Mouse (Mus musculus) ovary, adult 18-20 months (tissue): ENCODE measurements around the gene Iglon5.

Experiments used
- DNase-seq: peaks from one replicate; pipeline ENCODE4 v3.0.0; 2022; ENCODE audit warnings: low spot score, mixed read lengths

The Iglon5 gene

DNA sequence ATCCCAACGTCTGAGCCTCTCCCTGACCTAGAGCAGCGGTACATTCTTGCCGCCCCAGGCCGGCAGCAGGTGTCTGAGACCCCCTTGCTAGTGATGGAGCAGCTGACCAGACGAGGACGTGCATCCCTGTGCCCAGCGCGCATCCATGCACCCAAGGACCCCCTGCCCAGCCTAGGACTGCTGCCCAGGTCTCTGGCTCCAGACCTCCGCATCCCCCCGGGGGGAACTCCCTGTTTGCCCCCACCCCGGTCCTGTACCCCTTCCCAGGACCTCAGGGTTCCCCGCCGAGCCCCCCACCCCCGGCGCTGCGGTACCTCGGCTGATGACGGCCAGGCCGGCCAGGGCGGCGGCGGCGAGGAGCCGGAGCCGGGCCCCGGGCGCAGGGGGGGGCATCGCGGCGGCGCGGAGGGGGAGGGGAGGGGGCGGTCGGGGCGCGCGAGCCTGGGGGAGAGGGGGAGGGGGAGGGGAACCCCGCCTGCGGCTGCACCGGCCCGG lies at the start of gene Iglon5:
Iglon5 (minus strand) TSS at position 445 of the 495 bp plus-strand sequence.
- no peak for DNase-seq

DNA sequence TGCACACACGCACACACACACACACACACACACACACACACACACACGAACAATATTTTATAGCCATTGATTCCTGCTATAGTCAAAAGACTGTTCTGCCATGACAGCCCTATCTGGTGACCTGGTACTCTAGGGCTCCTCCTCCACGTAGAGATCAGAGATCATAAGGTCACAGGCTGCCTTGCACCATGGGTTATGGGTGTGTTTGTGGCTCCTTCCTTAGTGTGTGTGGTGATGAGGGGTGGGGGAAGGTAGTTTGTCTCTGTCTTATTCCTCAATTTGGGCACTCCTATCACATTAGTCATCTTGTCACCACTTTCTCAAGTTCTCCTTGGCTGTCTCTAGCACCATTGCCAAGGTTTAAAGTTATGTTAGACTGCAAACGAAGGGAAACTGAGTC lies 48.6 kb upstream of the Iglon5 start:
- DNase-seq = no peak

DNA sequence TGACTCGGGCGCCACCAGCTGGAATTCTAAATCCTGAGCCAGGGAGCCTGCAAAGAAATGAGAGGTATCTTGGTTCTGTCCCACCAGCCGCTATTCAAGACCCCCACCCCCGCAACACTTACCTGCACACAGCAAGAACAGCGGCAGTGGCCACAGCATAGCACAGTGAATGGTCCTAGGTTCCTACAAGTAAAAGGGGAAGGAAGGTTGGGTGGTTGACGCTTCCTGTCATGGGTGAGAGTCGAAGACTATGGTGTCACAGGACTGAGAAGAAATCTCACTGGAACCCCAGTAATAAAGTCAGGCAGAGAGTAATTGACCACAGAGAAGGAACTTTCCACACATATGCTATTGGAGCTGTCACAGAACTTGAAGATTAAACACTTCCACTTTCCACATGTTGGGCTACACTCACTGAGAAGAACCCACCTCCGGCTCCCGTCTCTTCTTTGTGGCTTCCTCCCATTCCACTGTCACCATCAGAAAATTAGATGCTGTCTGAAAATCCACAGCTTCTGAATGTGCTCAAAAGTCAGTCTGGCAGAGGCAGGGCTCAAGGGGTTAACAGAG lies 43.1 kb upstream of the Iglon5 start:
- no peak for DNase-seq

DNA sequence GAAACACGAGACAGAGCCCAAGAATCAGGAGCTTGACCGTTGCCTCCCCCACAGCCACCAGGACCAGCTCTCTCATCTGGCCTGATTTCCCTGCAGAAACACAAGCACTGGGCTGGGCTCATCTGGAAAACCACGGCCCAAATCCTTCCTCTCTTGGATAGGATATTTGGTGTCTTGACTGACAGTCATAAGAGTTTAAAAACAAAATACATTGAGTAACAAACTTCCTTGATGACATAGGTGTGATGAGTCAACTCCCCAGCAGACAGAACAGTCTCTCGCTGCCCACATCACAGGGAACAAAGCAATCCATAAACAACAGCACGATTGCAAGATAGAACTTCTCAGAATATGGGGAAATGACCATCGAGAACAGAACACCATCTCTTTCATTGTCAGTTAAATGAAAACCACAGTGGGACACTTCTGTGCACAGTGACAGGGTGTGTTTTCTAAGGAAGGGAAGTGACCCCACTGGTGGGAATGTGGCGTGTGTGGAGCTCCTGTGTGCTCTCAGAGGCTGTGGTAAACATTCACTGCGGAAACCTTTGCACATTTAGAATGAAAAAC lies 40.4 kb upstream of the Iglon5 start:
- DNase-seq = no peak

DNA sequence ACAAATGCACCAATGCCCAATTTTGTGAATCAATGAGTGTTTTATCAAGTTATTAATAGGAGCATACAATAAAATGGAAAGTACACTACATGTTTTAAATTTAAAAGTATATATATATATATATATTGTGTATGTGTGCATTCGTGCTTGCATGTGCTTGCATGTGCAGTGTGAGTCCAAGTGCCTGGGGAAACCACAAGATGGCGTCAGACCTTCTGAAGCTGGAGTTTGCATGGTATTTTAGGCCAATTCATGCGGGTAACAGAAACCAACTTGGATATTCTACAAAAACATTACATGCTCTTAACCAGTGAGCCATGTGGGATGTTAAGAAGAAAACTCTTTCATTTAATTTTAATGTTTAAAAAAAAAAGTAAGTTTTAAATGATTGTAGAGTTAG lies 35.4 kb upstream of the Iglon5 start:
- DNase-seq = no peak

DNA sequence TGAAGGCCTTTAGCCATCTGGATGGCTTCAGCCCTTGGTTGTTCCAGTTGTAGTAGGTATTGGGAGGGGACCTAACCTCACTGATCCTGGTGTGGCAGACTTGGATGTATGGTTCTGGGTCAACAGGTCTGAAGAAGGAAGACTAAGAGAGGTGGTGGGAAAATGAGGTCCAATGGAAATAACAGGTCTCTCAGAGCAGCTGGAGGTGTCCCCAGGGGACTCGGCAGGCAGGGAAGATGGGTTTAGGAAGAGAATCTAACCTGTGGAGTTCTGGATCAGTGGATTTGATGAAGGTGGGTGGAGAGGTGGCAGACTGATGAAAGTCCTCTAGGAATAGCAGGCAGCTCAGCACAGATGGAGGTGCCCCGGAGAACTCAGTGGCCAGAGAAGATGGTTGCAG lies 32.9 kb upstream of the Iglon5 start:
- DNase-seq = no peak

DNA sequence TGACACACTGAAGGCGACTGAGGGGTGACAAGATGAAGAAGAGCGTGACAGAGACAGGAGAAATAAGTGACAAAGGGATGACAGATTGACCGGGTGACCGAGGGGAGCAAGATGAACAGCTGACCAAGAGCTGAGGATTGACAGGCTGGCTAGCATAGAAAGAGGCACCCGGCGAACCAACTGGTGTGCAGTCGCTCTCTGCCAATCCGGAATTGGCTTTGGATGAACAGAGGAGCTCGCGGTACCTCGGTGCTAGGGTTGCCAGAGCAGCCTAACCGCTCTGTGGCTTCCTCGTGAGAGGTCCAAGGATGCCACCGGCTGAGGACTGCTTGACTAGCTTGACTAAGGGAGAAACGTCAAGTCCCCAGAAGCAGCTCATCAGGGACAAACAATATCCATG lies 28.5 kb upstream of the Iglon5 start:
- no peak for DNase-seq

DNA sequence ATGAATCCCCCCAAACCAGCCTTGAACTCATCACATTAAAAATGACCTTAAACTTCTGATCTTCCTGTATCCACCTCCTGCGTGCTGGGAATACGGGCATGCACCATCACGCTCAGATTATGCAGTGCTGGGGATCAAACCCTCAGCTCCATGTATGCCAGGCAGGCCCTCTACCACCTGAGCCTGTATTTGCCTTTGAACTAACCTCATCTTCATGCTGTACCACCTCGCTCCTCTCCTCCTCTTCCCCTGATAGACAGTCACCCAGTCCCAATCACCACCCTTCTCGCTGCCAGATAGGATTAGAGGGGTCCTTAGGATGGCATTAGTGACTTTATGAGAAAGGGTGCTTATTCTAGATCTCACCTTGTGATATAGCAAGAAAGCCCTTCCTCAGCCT lies 25.2 kb upstream of the Iglon5 start:
- no peak for DNase-seq

DNA sequence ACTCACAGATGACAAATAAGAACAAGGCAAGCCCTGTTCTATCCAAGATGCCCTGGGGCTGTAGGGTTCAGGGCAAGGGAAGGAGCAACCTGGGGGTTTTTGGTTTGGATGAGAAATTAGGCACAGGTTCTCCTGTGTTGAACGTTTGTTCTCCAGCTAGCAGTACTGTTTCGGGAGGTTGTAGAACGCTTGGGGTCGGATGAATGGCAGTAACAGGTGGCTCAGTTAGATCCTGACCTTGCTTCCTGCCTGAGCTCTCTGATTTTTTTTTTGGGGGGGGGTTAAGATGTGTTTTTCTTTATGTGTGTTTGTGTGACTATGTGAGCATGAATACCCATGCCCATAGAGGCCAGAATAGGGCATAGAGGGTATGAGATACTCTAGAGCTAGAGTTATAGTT lies 22.6 kb upstream of the Iglon5 start:
- DNase-seq = no peak

DNA sequence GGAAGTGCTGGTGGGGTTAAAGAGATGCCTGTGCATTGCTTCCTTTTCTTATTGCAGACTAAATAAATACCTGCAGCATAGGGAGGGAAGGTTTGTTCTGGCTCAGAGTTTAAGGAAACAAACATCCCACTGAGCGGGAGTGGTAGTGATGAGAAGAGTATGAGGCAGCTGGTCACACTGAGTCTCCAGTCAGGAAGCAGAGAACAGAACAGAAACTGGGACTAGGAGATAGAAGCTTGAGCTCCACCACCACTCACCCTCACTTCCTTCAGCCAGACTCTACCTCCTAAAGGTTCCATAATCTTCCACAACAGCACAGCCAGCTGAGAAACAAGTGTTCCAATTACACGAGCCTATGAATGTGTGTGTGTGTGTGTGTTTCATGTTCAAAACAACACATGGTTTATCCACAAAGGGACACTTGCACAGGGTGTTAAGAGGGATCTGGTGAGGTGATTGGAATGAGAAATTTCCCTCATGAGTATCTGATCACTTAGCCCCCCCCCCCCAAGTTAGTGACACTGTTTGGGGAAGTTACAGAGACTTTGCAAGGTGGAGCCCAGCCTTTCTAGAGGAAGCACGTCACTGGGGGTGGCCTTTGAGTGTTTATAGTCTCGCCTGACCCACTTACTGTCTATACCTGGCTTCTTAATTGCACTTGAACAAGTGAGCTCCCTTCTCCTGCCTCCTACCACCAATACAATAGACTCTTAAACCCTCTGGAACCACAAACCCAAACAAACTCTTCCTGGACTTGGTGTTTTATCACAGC lies 22.0 kb upstream of the Iglon5 start:
- DNase-seq = no peak

DNA sequence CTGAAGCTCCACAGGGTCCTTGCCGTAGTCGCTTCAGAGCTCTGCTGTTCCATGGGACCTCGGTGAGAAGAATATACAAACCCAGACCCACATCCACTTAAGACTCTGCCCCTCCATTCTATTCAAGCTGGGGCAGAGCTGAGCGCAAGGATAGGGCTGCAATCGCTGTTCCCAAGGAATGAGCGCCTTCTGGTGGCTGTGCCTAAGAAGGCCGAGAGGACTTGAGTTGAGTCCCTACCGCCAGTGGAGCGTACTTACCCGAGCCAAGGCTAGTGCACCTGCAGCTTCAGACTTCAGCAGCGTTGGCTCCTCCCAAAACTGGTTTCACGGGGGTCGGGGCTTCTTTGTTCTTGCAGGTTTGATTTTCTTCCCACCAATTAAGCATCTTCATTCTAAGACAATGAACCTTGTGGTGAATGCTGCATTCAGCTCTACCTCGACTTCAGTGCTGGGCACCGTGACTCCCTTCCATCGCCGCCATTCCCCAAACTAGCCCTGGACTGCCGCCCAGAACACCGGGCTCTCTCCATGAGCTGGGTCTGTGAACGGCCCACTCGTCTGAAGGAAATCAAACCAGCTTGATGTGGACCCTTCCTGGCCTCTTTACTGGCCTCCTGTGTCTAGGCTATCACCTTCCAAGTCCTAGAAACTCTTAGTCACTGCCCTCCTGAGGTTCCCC lies 5.6 kb upstream of the Iglon5 start:
- no peak for DNase-seq

DNA sequence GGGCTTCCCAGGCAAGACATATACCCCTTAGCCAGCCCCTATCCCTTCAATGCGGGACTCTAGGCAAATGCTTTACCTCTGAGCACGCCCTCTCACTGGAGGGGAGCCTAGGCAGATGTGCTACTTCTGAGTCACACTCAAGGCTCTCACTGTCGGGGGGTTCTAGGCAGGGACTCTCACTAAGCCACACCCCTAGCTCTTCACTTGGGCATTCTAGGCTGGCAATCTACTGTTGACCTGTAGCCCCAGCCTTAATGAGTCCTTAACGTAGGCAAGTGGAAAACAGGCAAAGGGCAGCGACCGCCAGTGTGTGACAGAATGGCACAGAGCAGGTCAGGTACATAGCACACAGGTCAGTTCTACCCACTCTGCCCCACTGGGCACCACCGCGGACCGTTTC lies 986 bp upstream of the Iglon5 start:
- no peak for DNase-seq

DNA sequence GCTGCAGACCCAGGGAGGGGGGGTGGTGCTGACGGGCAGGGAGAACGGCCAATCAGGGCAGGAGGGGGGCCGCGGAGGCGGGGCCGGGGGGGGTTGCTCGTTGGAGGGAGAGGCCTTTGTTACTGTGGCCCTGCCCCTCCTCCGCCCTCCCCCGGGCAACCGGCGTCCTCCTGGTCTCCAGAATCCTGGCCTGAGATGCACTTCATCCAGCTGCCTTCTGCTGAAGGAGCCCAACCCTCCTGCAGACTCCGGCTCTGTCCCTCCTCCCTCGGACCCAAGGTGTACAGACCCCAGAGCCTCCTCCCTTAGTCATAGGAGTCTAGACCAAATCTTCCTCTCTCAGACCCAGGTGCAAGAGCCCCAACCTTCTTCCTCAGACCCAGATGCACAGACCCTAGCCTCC lies 308 bp upstream of the Iglon5 start:
- no peak for DNase-seq

DNA sequence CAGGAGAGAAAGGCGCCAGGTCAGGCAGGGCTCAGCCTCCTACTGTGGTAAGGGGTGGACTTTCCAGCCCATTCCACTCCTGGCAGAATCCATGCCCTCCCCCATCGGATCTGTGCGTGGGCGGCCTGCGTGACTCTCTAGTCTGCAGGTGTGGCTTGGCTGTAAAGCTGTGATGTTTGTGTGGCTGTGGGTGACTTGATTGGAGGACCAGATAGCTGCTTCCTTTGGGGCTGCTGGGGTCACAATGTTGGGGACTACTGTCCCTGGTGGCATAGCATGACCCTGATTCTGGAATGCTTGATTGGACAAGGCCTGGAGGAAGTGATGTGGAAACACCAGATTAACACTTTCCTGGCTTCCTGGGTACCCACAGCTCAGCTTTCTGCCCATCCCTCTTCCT lies 1.2 kb downstream of the Iglon5 start:
- no peak for DNase-seq

DNA sequence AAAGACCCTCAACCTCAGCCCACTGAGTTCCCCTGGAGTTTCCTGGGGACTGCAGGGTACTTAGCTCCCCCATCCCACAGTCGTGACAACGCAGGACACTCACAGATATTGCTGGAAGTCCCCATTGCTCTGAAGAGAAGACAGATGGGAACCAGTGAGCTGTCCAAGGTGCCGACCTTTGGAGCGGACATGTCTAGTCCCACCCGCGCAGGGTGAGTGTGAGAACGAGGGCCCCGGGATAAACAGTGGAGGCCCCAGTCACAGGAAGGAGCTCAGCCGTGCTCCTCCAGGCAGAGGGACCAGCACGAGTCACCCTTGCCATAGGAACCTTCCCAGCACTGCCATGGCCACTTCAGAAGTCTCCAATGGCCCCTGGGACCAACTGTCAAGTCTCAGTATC lies 6.6 kb downstream of the Iglon5 start:
- no peak for DNase-seq

DNA sequence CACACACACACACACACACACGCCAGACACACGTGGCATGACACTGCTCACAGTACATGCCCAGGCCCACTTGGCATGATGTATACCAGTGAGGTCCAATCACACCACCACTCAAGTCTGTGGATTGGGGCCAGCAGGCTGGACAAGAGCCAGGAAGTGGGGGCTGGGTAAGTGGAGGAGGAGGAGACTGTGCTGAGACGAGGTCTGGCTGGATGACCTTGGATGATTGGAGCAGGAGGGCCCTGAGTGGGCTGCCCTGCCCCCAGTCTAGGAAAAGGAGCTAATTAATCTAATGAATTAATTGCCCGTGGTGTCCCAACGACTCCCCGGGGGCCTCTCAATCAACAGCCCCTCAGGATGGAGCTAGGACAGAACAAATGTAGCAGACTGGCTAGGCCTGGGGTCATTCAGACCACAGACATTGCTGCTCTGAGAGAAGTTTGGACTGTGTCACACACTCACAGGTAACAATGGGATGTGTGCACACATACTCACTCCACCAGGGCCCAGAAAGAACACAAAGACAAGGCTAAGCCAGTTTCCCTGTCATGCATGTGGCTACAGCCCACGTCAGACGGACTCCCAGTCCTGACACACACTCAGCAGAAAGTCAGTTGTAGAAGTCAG lies 7.7 kb downstream of the Iglon5 start:
- DNase-seq = no peak

DNA sequence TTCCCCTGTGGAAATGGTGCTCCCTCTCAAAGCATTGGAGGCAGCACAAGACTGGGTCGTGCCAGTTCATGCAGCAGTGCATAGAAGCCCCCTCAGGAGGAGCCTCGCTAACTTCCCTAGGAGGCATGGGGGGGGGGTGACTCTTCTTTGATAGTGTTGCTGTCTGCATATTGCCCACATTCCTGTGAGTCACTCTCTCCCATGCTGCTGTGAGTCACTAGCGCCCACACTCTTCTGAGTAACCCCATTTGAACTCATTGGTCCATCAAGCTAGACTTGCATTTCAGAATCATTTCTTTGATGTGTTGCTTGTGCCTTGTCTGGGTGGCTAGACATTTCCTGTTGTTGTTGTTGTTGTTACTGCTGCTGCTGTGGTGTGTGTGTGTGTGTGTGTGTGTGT lies 8.7 kb downstream of the Iglon5 start:
- DNase-seq = no peak

DNA sequence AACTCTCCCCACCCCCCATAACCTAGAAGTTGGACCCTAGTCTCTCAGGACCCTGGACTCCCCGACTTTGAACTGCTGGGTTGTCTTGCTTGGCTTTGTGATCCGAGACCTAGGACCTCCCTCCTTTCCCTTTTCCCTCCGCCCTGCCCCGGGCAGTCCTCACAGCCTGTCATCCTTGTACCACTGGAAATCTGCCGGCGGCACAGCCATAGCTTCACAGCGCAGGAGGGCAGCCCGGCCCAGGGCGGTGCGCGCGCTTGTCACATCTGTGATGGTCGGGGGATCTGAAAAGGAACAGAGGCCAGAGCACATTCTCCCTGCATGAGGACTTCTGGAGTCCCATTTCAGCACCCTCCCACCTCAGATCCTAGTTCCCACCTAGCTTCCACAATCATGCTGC lies 13.5 kb downstream of the Iglon5 start:
- DNase-seq = no peak

DNA sequence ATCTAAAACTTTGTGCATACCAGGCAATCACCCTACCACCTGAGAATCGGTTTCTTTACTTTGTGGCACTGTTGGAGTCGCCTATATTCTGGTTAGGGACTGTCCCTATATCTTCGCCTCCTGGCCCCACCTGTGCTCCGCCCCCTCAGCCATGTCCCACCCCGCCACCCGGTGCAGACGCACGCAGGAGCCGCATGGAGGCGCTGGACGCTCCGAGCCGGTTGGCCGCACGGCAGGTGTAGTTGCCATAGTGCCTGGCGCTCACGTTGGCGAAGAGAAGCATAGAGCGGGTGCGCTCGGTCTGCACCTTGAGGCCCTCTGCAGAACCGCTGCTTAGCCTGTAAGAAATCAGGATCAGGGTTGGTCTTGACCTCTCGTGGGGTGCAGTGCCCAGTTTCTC lies 14.2 kb downstream of the Iglon5 start:
- DNase-seq = no peak

DNA sequence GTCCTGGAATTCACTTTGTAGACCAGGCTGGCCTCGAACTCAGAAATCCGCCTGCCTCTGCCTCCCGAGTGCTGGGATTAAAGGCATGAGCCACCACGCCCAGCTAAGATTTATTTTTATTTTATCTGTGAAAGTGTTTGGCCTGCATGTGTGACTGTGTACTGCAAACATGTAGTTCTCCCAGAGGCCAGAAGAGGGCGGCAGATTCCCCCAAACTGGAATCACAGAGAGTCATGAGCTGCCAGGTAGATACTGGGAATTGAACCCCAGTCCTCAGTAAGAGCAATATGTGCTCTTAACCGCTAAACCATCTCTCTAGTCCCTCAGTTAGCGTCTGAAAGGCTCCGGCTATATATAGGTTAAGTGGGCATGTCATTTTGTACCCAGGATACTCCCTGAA lies 19.5 kb downstream of the Iglon5 start:
- DNase-seq = no peak

DNA sequence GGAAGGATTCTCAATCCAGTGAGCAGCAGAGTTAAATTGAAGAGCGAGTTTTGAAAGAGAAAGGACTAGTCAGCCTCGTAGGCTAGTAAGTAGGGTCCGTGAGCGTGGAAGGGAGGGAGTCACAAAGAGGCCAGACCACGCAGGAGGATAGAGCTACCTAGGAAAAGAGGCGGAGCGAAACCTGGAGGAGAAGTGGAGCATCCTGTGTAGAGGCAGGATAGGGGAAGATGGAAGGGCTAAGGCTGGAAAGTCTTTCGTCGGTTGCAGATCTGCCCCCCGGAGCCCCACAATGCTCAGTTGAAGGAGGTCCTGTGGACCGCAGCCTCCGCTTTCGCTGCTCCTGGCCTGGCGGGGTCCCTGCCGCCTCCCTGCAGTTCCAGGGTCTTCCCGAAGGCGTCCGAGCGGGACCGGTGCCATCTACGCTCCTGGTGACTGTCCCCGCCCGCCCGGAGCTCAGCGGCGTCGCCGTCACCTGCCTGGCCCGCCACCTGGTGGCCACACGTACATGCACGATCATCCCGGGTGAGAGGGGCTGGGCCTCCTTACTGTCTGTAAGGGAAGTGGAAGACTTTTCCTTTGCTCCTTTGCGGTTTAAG lies 23.7 kb downstream of the Iglon5 start:
- peak; percentile 52 for DNase-seq
